Mouse (Mus musculus) thymus, postnatal 14 days (tissue): ENCODE measurements around the gene Tgfb1.
"Not testable (repeated sequence)": the region's sequence is repeated elsewhere in the genome, so short reads cannot be mapped to it uniquely, and the experiment has no call there.

Source experiments
- DNase-seq: peaks from one replicate; pipeline ENCODE4 v3.0.0; 2021

Tgfb1 gene

GRCm38 (mm10) chr7:25706578-25707170, 19.9 kb downstream of the Tgfb1 start:
- no peak for DNase-seq

GRCm38 (mm10) chr7:25707581-25708292, 20.9 kb downstream of the Tgfb1 start:
- no peak for DNase-seq

- DNase-seq, result no peak
These were observed 23.2 kb downstream of the Tgfb1 start for GRCm38 (mm10) chr7:25709961-25710360.

GRCm38 (mm10) chr7:25710519-25711130, 23.8 kb downstream of the Tgfb1 start:
- no peak for DNase-seq

- no peak for DNase-seq
These were observed 24.4 kb downstream of the Tgfb1 start for GRCm38 (mm10) chr7:25711165-25711564.

GRCm38 (mm10) chr7:25711731-25712197, 25.0 kb downstream of the Tgfb1 start:
- DNase-seq, result no peak

- DNase-seq, result no peak
These were observed 26.0 kb downstream of the Tgfb1 start for GRCm38 (mm10) chr7:25712801-25713200.

- DNase-seq, result no peak
These were observed 27.8 kb downstream of the Tgfb1 start for GRCm38 (mm10) chr7:25714581-25714980.

- no peak for DNase-seq
These were observed 29.0 kb downstream of the Tgfb1 start for GRCm38 (mm10) chr7:25715731-25716271.

GRCm38 (mm10) chr7:25717478-25717877, 30.7 kb downstream of the Tgfb1 start:
- DNase-seq, result no peak

GRCm38 (mm10) chr7:25718788-25719417, 32.1 kb downstream of the Tgfb1 start, which contains the start of gene Ccdc97:
Gene Ccdc97 (minus strand): TSS chr7:25719088.
- peak; percentile 92 for DNase-seq

- DNase-seq, result peak; percentile 71
These were observed 33.2 kb downstream of the Tgfb1 start for GRCm38 (mm10) chr7:25719761-25720610.

GRCm38 (mm10) chr7:25720760-25721159, 34.0 kb downstream of the Tgfb1 start:
- no peak for DNase-seq

- DNase-seq, result not testable (repeated sequence)
These were observed 35.0 kb downstream of the Tgfb1 start for GRCm38 (mm10) chr7:25721776-25722175.

GRCm38 (mm10) chr7:25725886-25726285, 39.1 kb downstream of the Tgfb1 start:
- DNase-seq, result peak; percentile 12

- no peak for DNase-seq
These were observed 41.0 kb downstream of the Tgfb1 start for GRCm38 (mm10) chr7:25727800-25728199.

GRCm38 (mm10) chr7:25729396-25729795, 42.6 kb downstream of the Tgfb1 start:
- DNase-seq, result no peak

GRCm38 (mm10) chr7:25729862-25730261, 43.1 kb downstream of the Tgfb1 start:
- no peak for DNase-seq

GRCm38 (mm10) chr7:25731294-25732055, 44.7 kb downstream of the Tgfb1 start:
- DNase-seq, result no peak

GRCm38 (mm10) chr7:25734991-25735390, 48.2 kb downstream of the Tgfb1 start:
- DNase-seq, result no peak

GRCm38 (mm10) chr7:25736920-25737319, 50.1 kb downstream of the Tgfb1 start:
- peak; percentile 30 for DNase-seq
